Mouse (Mus musculus): ENCODE results near the gene Sytl3. TPM values are rescaled to one million over a fixed set of nuclear protein-coding genes. Genes with fewer than 3 reads are reported as not detected.
"Not testable (repeated sequence)": the region's sequence is repeated elsewhere in the genome, so short reads cannot be mapped to it uniquely, and the experiment has no call there.

Sytl3 gene
- total RNA-seq, 2 experiments from 2014 or later: 0.62 to 1.2 TPM

GRCm38 (mm10) chr17:6646841-6647240 is 12.1 kb upstream of the Sytl3 start:
- not testable (repeated sequence) for DNase-seq

GRCm38 (mm10) chr17:6647452-6647851 is 11.4 kb upstream of the Sytl3 start:
- not testable (repeated sequence) for DNase-seq

GRCm38 (mm10) chr17:6650904-6651565 is 7.9 kb upstream of the Sytl3 start:
- DNase-seq: not testable (repeated sequence)

GRCm38 (mm10) chr17:6653341-6653946 is 5.4 kb upstream of the Sytl3 start:
- DNase-seq: not testable (repeated sequence)

- peak; percentile 73 to 80 for DNase-seq
These were observed 3.8 kb upstream of the Sytl3 start for GRCm38 (mm10) chr17:6655087-6655511.

- peak; percentile 87 to 89 for DNase-seq
These were observed 3.2 kb upstream of the Sytl3 start, which contains the start of gene Dynlt1f for GRCm38 (mm10) chr17:6655567-6656281. Gene Dynlt1f, minus strand, starts transcription at chr17:6655900.

GRCm38 (mm10) chr17:6656471-6656870 is 2.4 kb upstream of the Sytl3 start:
- DNase-seq: peak in 1 of 2 experiments; percentile 64

- DNase-seq: peak; percentile 29 to 67
These were observed 1.7 kb downstream of the Sytl3 start for GRCm38 (mm10) chr17:6660589-6660988.

- DNase-seq: peak; percentile 67 to 81
These were observed 2.4 kb downstream of the Sytl3 start for GRCm38 (mm10) chr17:6661093-6661816.

GRCm38 (mm10) chr17:6662840-6663239 is 3.9 kb downstream of the Sytl3 start:
- not testable (repeated sequence) for DNase-seq

GRCm38 (mm10) chr17:6665389-6665788 is 6.5 kb downstream of the Sytl3 start:
- DNase-seq: not testable (repeated sequence)

GRCm38 (mm10) chr17:6668522-6668921 is 9.6 kb downstream of the Sytl3 start:
- DNase-seq: not testable (repeated sequence)

- DNase-seq: not testable (repeated sequence)
These were observed 15.4 kb downstream of the Sytl3 start for GRCm38 (mm10) chr17:6674297-6674696.

GRCm38 (mm10) chr17:6678063-6678462 is 19.2 kb downstream of the Sytl3 start:
- not testable (repeated sequence) for DNase-seq

GRCm38 (mm10) chr17:6681721-6682120 is 22.8 kb downstream of the Sytl3 start:
- not testable (repeated sequence) for DNase-seq

GRCm38 (mm10) chr17:6683702-6684101 is 24.8 kb downstream of the Sytl3 start:
- DNase-seq: not testable (repeated sequence)

- DNase-seq: not testable (repeated sequence)
These were observed 25.8 kb downstream of the Sytl3 start for GRCm38 (mm10) chr17:6684464-6685287.

- peak; percentile 55 to 68 for DNase-seq
These were observed 26.5 kb downstream of the Sytl3 start for GRCm38 (mm10) chr17:6685288-6685818.

- DNase-seq: not testable (repeated sequence)
These were observed 27.5 kb downstream of the Sytl3 start for GRCm38 (mm10) chr17:6686299-6686971.

- DNase-seq: not testable (repeated sequence)
These were observed 30.5 kb downstream of the Sytl3 start for GRCm38 (mm10) chr17:6689344-6689743.
